Mouse (Mus musculus) heart, adult 11 months (tissue): ENCODE measurements around the gene Fbxw2.
A peak's percentile ranks its signal among the peaks of the same experiment; 100 is the strongest.

Experiments
- DNase-seq: peaks from one replicate; pipeline ENCODE4 v3.0.0; 2022

Fbxw2 gene

GRCm38 (mm10) chr2:34825827-34826459 is at the start of gene Fbxw2:
Gene Fbxw2 (minus strand): TSS chr2:34826311.
- DNase-seq, result peak; percentile 99

DNA sequence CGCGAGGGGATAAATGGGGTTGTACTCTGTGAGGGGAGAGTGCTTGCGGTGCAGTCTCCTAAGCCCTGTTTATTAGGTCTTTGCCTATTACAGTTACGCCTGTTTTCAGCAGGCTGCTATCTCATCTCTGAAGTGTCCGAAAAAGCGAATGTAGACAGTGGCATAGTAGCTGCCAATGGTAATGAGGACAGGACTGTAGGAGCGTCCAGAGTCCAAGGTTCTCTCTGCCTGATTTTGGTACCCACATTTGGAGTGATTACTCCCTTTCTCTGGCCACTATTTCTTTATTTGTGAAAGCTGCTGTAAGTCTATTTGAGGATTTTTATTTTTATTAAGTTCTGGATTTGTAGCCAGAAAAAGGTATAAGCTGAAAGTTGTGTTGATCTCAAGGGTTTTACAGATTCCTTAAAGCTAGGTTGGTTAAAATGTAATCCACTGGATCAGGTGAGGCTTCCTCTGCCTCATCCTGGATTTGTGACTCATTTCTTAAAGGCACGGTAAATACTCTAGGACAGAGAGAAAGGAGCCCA is 48.8 kb upstream of the Fbxw2 start, which contains the start of gene Psmd5:
Psmd5 (minus strand) TSS at position 153 of the 530 bp plus-strand sequence.
- DNase-seq, result peak; percentile 80

DNA sequence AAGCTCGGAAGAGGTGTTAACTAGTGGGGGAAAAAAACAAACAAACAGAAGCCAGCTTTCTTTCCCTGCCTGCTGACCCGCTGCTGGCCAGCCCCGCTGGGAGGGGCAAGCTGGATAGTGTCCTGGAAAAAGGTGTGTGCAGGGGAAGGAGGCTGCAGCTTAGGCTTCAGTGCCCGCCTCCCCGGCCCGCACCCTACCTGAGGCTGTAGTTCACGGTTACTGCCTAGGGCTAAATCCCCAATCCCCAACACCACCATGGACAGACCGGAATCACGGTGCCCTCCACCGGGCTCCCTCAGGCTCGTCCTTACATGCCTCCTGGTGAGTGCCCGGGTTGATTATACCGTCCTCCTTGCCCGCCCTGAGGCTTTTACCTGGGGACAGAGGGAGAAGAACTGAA is 48.2 kb upstream of the Fbxw2 start, which contains the start of gene Cutal:
Cutal (plus strand) TSS at position 126 of the 400 bp plus-strand sequence.
- peak; percentile 88 for DNase-seq

DNA sequence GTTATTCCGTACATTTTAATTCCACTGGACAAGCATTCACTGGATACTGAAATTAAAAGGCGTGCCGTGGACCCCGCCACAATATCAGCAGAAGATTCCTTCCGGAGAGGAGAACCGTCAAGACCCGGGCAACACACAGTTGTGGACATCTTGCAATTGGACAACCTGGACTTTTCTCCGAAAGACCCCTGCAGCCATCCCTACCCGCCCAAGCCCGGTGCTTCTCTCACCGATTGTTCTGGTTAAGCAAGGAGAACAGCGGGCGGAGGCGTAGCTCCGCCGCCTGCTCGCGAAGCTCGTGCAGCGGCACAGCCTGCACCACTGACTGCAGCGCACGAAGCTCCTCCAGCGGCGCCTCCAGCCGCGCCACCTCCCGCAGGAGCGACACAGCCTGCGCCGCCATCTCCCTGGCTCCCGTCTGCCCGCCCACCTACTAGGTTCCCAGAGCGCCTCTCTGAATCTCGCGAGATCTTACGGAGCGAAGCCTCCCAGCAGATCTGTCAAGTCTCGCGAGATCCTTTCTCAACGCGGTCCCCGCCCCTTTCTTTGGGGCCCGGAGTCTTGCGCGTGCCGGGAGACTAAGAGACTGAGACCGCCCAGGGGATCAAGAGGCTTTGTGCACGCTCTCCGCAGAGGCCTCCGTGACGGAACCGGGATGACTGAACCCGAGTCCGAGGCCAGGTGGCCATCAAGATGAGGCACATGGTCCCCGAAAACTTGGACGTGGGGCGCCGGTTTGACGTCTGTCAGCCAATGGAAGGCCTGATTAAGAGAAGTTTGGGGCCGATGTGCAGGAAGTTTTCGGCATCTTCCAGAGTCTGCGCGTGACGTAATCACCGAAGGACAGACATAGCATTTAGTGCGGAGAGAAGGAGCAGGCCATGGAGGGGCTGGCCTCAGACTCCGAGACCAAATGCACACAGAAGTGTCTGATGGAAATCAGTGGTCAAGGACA is 44.7 kb upstream of the Fbxw2 start:
- peak; percentile 100 for DNase-seq

DNA sequence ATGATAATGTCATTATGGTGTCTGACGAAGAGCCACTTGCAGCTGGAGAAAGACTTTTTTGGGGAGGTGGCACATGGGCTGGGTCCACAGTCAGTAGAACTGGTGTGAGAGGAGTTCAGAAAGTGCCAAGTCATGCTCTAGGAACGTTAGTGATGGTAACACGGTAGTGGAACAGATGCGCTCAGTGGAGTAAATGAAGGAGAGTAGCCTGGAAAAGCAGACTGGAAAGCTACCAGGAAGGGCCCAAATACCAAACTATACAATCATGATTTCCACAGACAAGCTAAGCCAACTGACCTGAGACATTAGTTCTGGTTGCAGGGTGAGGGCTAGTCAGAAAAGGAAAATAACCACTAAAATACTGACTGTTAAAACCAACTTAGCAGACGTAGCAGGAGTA is 43.6 kb upstream of the Fbxw2 start:
- DNase-seq, result peak; percentile 66

GRCm38 (mm10) chr2:34857728-34858127 is 31.6 kb upstream of the Fbxw2 start:
- DNase-seq, result no peak

GRCm38 (mm10) chr2:34855265-34855664 is 29.2 kb upstream of the Fbxw2 start:
- DNase-seq, result no peak

GRCm38 (mm10) chr2:34847702-34848101 is 21.6 kb upstream of the Fbxw2 start:
- no peak for DNase-seq

GRCm38 (mm10) chr2:34843211-34843939 is 17.3 kb upstream of the Fbxw2 start:
- peak; percentile 99 for DNase-seq

DNA sequence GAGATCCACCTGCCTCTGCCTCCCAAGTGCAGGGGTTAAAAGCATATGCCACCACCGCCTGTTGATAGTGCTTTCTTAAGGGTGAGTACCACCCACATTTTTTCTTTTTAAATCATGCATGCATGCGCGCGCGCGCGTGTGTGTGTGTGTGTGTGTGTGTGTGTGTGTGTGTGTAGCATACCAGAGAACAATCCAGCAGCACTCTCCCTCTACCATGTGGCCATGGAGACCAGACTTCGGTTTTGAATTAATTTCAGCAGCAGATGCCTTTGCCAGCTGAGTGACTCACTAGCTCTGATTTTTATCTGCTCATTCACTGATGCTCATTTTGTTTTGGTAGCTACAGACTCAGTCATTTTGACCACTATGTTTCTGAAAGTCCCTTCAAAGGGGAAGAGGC is 15.6 kb upstream of the Fbxw2 start:
- DNase-seq, result peak; percentile 42

DNA sequence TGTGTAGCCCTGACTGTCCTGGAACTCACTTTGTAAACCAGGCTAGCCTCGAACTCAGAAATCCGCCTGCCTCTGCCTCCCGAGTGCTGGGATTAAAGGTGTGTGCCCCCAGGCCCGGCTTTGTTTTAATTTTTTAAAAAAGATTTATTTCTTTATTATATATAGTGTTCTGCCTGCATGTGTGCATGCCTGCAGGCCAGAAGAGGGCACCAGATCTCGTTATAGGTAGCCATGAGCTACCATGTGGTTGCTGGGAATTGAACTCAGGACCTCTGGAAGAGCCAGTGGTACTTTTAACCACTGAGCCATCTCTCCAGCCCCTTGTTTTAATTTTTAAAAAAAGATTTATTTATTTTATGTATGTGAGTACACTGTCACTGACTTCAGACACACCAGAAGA is 14.0 kb upstream of the Fbxw2 start:
- peak; percentile 78 for DNase-seq

- no peak for DNase-seq
Observed at GRCm38 (mm10) chr2:34835669-34836068, 9.6 kb upstream of the Fbxw2 start.

GRCm38 (mm10) chr2:34833624-34834023 is 7.5 kb upstream of the Fbxw2 start:
- DNase-seq, result peak; percentile 68

DNA sequence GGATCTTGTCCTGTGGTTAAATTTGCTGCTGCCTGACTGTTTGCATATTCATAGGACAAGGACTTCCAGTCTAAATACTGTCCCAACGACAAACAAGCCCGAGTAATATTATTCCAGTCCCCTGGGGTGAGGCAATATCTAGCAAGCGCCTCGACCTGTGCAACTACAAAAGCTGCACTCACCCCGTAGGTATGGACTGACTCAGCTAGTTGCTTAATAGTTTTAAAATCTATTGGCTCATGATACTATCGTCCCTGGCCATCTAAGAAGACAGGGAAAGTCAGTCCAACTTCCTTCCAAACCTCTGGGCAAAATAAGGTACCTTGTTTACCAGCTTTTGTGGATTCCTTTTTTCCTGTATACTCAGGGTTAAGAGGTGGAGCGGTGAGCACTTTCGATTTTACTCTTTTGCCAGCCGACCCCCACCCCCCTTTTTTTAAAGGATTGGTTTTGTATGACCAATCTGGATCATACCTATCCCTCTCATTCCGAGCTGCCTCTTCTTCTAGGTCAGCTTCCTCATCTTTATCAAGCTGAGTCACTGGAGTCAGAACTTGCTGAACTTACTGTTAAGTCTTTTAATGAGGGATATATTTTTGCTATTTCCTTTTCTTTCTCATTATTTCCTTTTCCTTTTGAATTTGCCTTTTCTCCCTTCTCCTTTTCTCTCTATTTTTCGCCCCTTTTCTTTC is 6.8 kb upstream of the Fbxw2 start, which contains the start of gene Gm34653:
Gm34653 (plus strand) TSS at position 242 of the 692 bp plus-strand sequence.
- DNase-seq, result peak; percentile 36

DNA sequence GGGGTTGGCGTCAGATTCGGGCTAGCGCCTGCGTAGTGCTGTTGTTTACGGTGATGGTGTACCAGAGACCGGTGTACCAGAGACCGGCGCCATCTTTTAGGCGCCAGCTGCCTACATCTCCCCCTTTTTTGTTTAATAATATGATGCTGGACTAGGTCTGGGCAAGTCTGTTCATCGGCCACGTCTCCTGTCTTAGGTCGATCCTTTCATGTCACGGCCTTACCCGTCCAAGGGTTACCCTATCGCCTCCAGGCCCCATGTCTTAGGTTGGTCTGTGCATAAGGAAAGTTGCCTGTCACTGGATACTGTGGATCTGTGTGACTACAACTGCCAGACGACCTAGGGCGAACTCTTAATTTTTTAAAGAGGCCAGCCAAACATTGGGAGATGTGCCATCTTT is 4.0 kb upstream of the Fbxw2 start:
- DNase-seq, result peak; percentile 85

- peak; percentile 62 for DNase-seq
Observed at GRCm38 (mm10) chr2:34828026-34828425, 1.9 kb upstream of the Fbxw2 start.

DNA sequence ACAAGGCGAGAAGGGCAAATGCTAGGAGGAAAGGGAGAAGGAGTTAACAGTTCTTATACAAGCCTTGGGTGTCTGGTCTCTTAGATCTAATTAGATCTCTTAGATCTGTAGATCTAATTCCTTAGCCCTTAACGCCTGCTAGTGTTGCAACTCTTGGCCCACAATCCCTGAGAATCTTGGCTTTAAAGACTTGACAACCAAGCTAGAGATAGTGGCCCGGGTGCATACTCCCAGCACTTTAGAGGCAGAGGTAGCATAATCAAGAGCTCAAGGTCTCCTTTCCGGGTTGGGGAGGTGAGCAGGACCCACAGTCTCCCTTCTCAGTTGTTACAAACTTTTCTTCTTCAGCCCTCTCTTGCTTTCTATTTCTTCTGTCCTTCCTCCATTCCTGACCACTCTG is 1.5 kb upstream of the Fbxw2 start:
- DNase-seq, result peak; percentile 64

DNA sequence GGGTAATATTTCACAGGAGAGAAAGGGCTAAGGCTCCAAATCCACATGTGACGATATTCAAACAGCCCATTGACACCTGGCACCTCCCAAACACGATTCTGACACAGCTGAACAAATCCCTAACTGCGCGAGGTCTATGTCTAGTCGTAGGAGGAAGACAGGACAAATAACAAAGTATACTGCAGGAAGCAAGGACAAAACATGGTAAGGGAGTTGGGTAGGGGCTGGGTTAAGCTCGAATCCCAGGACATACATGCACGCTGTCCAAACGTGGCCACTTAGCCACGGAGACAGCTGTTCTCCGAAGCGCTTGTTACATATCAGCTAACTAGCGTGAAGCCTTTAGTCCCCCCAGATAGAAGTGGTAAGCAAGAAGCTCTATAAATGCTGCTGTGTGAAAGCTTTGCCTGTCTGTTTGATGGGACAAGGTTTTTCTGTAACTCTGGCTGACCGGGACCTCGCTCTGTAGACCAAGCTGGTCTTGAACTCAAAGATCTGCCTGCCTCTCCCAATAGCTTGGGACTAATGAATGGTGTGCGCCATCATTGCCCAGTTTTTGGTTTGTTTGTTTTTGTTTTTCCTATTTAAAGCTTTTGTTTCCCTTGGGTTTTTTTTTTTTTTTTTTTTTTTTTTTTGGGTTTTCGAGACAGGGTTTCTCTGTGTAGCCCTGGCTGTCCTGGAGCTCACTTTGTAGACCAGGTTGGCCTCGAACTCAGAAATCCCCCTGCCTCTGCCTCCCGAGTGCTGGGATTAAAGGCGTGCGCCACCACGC is 535 bp upstream of the Fbxw2 start:
- peak; percentile 81 for DNase-seq

GRCm38 (mm10) chr2:34818492-34818891 is 7.6 kb downstream of the Fbxw2 start:
- peak; percentile 19 for DNase-seq

DNA sequence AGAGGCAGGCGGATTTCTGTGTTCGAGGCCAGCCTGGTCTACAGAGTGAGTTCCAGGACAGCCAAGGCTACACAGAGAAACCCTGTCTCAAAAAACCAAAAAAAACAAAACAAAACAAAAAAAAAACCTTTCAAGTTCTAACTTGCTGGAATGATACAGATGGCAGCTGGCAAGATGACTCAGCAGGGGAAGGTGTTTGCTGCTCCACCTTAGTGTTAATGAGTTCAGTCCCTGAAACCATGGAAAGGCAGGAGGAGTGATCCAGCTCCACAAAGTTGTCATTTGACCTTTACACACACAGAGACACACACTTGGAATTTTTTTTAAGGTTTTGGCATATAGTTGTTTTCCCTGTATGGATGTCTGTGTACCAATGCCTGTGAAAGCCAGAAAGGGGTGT is 10.2 kb downstream of the Fbxw2 start:
- peak; percentile 69 for DNase-seq

DNA sequence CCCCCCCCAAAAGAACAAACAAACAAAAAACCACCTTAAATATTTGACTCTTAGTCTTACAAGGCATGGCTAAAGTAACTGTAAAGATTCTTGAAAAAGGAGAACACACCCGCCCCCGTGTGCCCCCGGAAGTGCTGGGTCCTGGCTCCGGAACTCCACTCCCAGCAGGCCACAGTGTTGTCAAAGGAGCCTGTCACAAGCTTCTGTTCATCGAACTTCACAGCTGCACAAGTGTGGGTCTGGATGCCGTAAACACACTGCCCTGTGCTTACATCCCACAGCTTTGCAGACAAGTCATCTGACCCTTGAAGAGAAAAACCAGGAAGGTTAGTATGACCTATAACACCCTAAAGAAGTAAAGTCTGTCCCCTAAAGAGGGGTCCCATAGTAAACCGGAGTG is 13.4 kb downstream of the Fbxw2 start:
- peak; percentile 74 for DNase-seq
